Mouse (Mus musculus) left cerebral cortex, adult 9 months (tissue): ENCODE data around the gene 4932438H23Rik.
"Not testable (repeated sequence)": the region's sequence is repeated elsewhere in the genome, so short reads cannot be mapped to it uniquely, and the experiment has no call there.

Experiments
- DNase-seq, 2 experiments: peaks; one replicate each; pipeline ENCODE4 v3.0.0; 2022; ENCODE audit warnings: low spot score in 2 of 2

The 4932438H23Rik gene

GRCm38 (mm10) chr16:91099444-91100065 lies 4.6 kb upstream of the 4932438H23Rik start:
- DNase-seq: no peak

- DNase-seq: no peak
These were observed 2.9 kb upstream of the 4932438H23Rik start for GRCm38 (mm10) chr16:91097858-91098257.

- no peak for DNase-seq
These were observed 2.1 kb upstream of the 4932438H23Rik start for GRCm38 (mm10) chr16:91096984-91097506.

GRCm38 (mm10) chr16:91096016-91096415 lies 1.1 kb upstream of the 4932438H23Rik start:
- no peak for DNase-seq

GRCm38 (mm10) chr16:91086642-91087306 lies 8.1 kb downstream of the 4932438H23Rik start:
- DNase-seq: no peak

GRCm38 (mm10) chr16:91085239-91085825 lies 9.6 kb downstream of the 4932438H23Rik start:
- DNase-seq: no peak

- no peak for DNase-seq
These were observed 10.3 kb downstream of the 4932438H23Rik start for GRCm38 (mm10) chr16:91084307-91085238.

GRCm38 (mm10) chr16:91083002-91083646 lies 11.8 kb downstream of the 4932438H23Rik start:
- no peak for DNase-seq

GRCm38 (mm10) chr16:91081508-91081907 lies 13.4 kb downstream of the 4932438H23Rik start:
- DNase-seq: peak; percentile 38 to 83

- no peak for DNase-seq
These were observed 18.7 kb downstream of the 4932438H23Rik start for GRCm38 (mm10) chr16:91076180-91076579.

- DNase-seq: not testable (repeated sequence)
These were observed 19.5 kb downstream of the 4932438H23Rik start for GRCm38 (mm10) chr16:91075423-91075822.

GRCm38 (mm10) chr16:91073163-91073892 lies 21.6 kb downstream of the 4932438H23Rik start:
- peak; percentile 55 to 95 for DNase-seq

GRCm38 (mm10) chr16:91072256-91072655 lies 22.7 kb downstream of the 4932438H23Rik start:
- DNase-seq: no peak

- no peak for DNase-seq
These were observed 26.0 kb downstream of the 4932438H23Rik start for GRCm38 (mm10) chr16:91068969-91069368.

GRCm38 (mm10) chr16:91067122-91067521 lies 27.8 kb downstream of the 4932438H23Rik start:
- no peak for DNase-seq

GRCm38 (mm10) chr16:91064583-91065365 lies 30.1 kb downstream of the 4932438H23Rik start:
- no peak for DNase-seq

- DNase-seq: no peak
These were observed 31.1 kb downstream of the 4932438H23Rik start for GRCm38 (mm10) chr16:91063786-91064185.

- no peak for DNase-seq
These were observed 33.2 kb downstream of the 4932438H23Rik start for GRCm38 (mm10) chr16:91061531-91062318.

- no peak for DNase-seq
These were observed 37.2 kb downstream of the 4932438H23Rik start for GRCm38 (mm10) chr16:91057741-91058140.
